Mouse (Mus musculus) forebrain, embryonic 10.5 days (tissue): ENCODE measurements at regions not wholly inside any gene's neighbourhood (a gene's known extent, or its start where the extent isn't known, plus 50 kb on each side); places are given as distances from the start of the nearest gene placed in this dataset.
"Not testable (repeated sequence)": the region's sequence is repeated elsewhere in the genome, so short reads cannot be mapped to it uniquely, and the experiment has no call there.

Experiments used
- DNase-seq: peaks from one replicate; pipeline ENCODE4 v3.0.0-alpha.2; 2017; ENCODE audit warnings: low spot score; ENCODE audit errors: extremely low spot score
- H3K27ac ChIP-seq: fragments of 300-500 bp; sonication (generic); 2 replicates; pipeline ENCODE4 v1.5.1; 2016; ENCODE audit warnings: mild to moderate bottlenecking
- H3K27me3 ChIP-seq: fragments of 300-500 bp; sonication (generic); 2 replicates; pipeline ENCODE4 v1.6.1; 2016; ENCODE audit warnings: mild to moderate bottlenecking; ENCODE audit not compliant: poor library complexity, severe bottlenecking
- H3K36me3 ChIP-seq: fragments of 300-500 bp; sonication (generic); replicated peaks from 2 replicates; pipeline ENCODE4 v1.6.1; 2016; ENCODE audit warnings: mild to moderate bottlenecking, moderate library complexity
- H3K4me1 ChIP-seq: fragments of 300-500 bp; sonication (generic); 2 replicates; pipeline ENCODE4 v1.6.1; 2016
- H3K4me3 ChIP-seq: fragments of 300-500 bp; sonication (generic); 2 replicates; pipeline ENCODE4 v1.5.1; 2016; ENCODE audit warnings: mild to moderate bottlenecking, moderate library complexity
- H3K9me3 ChIP-seq: fragments of 300-500 bp; sonication (generic); 2 replicates; pipeline ENCODE4 v1.6.1; 2016; ENCODE audit warnings: mild to moderate bottlenecking, moderate library complexity
- WGBS: fragments of 180-500 bp; shearing (Covaris S2); methylation state at CpG from one replicate; pipeline ENCODE4 v1.1.7; 2016; 5-methylcytosine and 5-hydroxymethylcytosine counted together

DNA sequence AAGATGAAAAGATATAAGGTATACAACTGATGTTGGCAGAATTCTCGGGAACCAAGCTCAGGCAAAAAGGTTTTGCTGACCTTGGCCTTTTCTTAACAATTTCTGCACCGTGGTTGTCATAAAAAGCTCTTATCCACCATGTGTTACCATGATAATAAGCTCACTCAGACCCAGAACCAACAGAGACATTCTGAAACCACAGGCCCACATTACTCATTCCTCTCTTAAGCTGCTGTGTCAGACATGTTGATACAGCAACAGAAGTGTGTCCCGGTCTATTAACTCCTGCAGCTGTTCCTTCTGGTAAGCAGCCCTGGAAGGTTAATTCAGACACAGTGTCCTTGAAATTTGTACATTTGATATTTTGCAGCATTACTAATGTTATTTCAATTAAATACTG, 167.9 kb downstream of the Car2 start:
- WGBS = 88% methylated on average over 3 of the region's 3 CpGs
- H3K4me1 ChIP-seq = no peaks in the 10 kb centered on the region
- H3K27me3 ChIP-seq = no peaks in the 10 kb centered on the region
- no peak overlapping the region for H3K4me3 ChIP-seq
- no peak for DNase-seq
- no peaks in the 10 kb centered on the region for H3K36me3 ChIP-seq
- H3K9me3 ChIP-seq = peaks cover 15% of the 10 kb centered on the region
- H3K27ac ChIP-seq = no peak overlapping the region

DNA sequence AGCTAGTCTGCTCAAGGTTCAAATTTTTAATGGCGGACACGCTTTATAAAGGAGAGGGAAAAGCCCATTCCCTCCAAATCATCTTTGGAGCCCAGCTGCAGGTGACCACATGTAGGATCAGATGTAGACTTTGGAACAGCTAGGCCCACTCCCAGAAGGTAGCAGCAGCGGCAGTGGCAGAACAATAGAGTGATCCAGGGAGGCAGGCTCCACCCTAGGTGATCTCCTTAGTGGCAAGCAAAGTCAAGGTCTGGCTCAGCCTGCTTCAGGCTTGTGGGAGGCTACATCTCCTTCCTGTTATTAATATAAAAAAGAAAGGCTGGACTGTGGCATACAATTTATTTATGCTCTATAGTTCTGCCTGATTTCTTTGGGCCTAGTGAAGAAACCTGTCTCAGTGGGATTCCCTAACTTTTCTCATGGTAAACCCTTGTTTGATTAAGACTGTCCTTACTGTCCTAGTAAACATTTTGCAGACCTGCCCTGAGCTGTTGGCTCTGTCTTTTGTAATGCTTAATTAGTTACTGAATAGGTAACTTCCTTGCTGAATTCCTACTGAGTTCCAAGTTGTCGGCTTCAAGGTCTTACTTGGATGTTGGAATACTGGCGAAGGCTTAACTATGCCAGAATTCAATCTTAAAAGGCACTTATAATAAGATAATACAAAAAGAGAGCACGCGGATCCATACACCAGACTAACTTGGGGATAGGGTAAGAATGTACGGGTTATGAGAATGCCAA, 169.6 kb downstream of the Car2 start:
- not testable (repeated sequence) for H3K4me1 ChIP-seq
- WGBS = 92% methylated on average over 8 of the region's 8 CpGs

DNA sequence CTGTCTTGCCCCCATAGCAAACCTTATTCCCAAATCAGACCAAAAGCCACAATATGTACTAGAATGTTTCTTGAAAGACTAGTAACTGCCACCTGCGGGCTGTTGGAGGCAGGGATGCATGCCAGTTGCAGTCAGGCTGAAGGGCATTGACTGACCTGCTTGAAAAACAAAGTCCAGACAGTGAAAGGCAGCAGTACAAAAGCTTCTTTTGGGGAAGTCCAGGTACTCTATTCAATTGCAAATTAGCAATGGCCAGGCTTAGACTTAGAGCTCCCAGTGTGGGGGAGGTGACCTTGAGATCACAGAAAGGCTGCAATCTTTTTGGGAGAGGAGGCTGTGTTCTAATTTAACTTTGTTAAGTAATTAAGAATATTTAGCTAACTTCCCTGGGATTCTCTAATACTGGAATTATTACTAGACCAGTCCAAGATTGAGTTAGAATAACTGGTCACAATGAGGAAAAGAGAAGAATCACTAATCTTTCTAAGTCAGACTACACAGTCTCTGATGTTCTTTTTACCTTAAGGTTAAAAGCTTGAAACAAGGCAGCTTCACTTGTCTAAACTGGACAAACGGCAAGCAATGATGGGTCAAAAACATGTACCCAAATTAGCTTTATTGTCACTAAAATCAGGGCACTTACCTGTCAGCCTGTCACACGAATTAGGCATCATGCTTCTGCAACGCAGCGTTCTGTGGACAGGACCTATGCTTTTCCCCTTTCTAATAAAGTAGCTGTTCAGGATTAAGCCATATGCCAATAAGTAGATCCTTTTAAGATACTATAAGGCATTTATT, 170.9 kb downstream of the Car2 start:
- not testable (repeated sequence) for H3K36me3 ChIP-seq, H3K4me1 ChIP-seq, H3K4me3 ChIP-seq, H3K27ac ChIP-seq, DNase-seq, H3K27me3 ChIP-seq
- 86% methylated on average over 5 of the region's 5 CpGs for WGBS
- H3K9me3 ChIP-seq = peaks cover 19% of the 10 kb centered on the region

More for the DNA sequence above, 169.6 kb downstream of the Car2 start:
- peaks cover 19% of the 10 kb centered on the region for H3K9me3 ChIP-seq
- not testable (repeated sequence) for H3K27me3 ChIP-seq, H3K4me3 ChIP-seq, H3K27ac ChIP-seq, H3K36me3 ChIP-seq, DNase-seq

DNA sequence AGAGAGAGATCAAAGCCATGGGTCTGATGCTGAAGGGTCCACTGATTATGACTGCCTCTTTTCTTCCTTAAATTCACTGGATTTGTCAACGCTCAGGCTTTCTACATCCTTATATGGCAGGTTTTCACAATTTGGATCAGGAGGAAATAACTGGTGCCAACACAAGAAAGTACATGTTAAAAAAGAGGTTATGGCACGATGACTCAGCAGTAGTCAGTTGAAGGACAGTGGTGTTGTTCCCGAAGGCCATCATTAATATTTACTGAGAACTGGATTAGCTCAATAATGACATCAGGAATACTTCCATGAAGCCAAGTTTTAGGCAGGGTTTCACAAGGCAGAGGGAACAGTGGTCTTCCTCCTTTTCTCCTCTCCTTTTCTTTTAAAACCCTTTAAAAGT, 179.6 kb downstream of the Car2 start:
- H3K27me3 ChIP-seq = no peaks in the 10 kb centered on the region
- H3K36me3 ChIP-seq = no peaks in the 10 kb centered on the region
- no peak overlapping the region for H3K4me3 ChIP-seq
- no peak for DNase-seq
- H3K4me1 ChIP-seq = no peaks in the 10 kb centered on the region
- no peak overlapping the region for H3K27ac ChIP-seq
- no peaks in the 10 kb centered on the region for H3K9me3 ChIP-seq
- WGBS = 92% methylated on average over 3 of the region's 3 CpGs

DNA sequence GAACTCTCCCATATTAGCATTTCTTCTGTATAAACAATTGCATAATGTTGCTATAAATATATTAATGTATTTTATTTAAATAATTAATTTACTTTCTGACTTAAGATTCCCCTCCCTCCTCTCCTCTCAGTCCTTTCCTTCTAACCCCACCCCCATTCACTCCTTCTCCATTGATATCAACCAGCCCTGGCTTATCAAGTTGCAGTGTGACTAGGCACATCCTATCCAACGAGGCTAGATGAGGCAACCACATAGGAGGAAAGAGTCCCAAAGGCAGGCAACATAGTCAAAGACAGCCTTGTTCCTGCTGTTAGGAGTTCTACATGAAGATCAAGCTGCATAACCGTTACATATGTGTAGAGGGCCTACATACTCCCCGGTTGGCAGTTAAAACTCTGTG, 182.2 kb downstream of the Car2 start:
- H3K27ac ChIP-seq = no peak overlapping the region
- H3K4me3 ChIP-seq = no peak overlapping the region
- no peak for DNase-seq
- H3K36me3 ChIP-seq = no peaks in the 10 kb centered on the region
- 84% methylated on average over 3 of the region's 3 CpGs for WGBS
- H3K9me3 ChIP-seq = no peaks in the 10 kb centered on the region
- no peaks in the 10 kb centered on the region for H3K27me3 ChIP-seq
- no peaks in the 10 kb centered on the region for H3K4me1 ChIP-seq

DNA sequence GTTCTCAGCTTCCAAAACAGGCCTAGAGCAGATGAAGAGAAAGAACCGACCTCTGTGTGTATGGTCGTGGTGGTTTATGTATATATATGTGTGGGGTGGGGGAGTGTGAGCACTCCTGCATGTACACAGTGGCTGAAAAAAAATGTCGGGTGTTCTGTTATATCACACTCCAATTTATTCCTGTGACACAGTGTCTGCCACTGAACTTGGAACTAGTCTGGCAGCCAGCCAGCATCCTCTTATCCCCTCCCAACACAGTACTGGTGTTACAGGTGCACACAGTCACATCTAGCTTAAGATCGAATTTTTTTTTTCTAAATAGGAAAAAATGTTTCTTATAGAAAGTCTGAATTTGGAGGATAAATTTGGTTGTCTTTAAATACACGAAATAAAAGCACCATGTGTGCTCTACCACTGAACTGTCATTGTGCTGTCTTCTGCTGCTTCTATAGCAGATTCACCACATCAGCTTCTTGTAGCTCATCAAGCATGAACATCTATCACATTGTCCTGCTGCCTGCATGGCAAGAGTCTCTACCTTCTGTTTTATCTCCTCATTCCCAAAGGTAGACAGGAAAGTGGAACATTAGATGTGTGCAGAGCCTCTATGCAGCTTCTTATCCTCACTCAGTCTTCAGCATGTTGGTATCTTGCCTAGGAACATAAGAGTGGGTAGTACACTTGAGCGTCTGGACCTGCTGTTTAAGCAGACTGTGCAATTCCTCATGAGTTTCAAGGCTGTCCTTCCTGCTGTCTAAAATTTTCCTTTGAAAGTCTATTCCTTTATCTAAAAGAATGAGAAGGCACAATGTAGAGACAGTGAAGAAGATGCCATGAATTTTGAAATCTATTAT, 185.2 kb downstream of the Car2 start:
- no peak for DNase-seq
- Histone ChIP-seq H3K4me3 (no peak overlapping the region), H3K4me1 (no peaks in the 10 kb centered on the region), H3K27ac (no peak overlapping the region), H3K9me3 (no peaks in the 10 kb centered on the region), H3K36me3 (no peaks in the 10 kb centered on the region), H3K27me3 (no peaks in the 10 kb centered on the region)
- 84% methylated on average over 6 of the region's 6 CpGs for WGBS

DNA sequence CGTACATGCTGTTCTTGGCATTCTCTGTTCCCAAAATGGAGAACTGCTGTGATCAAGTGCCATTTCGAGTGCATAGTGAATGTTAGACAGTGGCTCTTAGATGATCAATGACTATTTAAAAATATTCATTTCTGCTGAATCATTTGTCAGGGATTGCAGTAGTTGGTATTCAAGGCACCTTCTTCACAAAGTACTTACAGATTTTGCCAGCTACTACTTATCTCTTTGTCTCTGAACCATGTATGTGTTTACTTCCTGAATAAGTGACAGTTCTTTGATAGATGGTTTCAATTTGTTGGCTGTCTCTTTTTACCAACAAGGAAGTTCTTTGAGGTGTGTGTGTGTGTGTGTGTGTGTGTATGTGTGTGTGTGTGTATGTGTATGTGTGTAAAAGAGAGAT, 187.3 kb downstream of the Car2 start:
- no peaks in the 10 kb centered on the region for H3K9me3 ChIP-seq
- H3K4me3 ChIP-seq = no peak overlapping the region
- no peaks in the 10 kb centered on the region for H3K27me3 ChIP-seq
- H3K27ac ChIP-seq = no peak overlapping the region
- WGBS = 83% methylated on average over 2 of the region's 2 CpGs
- no peak for DNase-seq
- no peaks in the 10 kb centered on the region for H3K4me1 ChIP-seq
- no peaks in the 10 kb centered on the region for H3K36me3 ChIP-seq

DNA sequence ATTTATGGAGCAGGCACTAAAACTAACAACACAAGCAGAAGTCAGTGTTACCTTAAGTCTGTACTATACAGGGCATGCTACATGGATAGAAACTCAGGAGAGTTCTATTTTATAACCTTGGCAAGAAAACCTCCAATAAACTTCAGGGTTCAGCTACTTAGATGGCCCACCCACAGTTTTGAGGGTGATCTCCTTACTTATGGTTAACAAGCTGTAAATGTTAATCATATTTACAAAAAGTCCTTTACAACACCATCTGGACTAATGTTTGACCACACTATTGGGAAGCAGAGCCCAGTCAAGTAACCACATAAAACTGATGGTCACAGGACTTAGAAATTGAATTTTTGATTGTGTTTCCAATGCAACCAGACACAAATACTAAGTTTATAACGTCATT, 187.8 kb downstream of the Car2 start:
- no peaks in the 10 kb centered on the region for H3K36me3 ChIP-seq
- DNase-seq = no peak
- no peaks in the 10 kb centered on the region for H3K4me1 ChIP-seq
- WGBS = 72% methylated on average over 1 of the region's 1 CpGs
- H3K9me3 ChIP-seq = no peaks in the 10 kb centered on the region
- H3K27me3 ChIP-seq = no peaks in the 10 kb centered on the region
- H3K4me3 ChIP-seq = no peak overlapping the region
- H3K27ac ChIP-seq = no peak overlapping the region

DNA sequence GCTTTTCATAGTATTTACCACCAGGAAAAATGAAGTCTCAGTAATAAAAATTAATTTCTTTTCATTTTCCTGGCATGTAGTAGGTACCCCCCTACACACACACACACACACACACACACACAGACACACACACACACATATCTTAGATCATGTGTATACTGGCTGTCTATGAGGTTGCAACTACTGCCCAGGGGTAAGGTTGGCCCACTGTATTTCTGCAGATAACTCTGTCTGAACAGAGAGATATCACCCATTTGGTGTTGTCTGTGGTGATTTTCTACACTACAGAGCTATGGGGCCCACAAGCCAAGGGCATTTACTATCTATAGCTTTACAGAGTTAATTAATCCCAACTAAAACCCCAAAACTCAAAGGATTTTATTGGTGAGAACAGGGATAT, 188.9 kb downstream of the Car2 start:
- Histone ChIP-seq H3K4me1 (no peaks in the 10 kb centered on the region), H3K9me3 (no peaks in the 10 kb centered on the region), H3K27me3 (no peaks in the 10 kb centered on the region), H3K4me3 (no peak overlapping the region), H3K27ac (no peak overlapping the region), H3K36me3 (no peaks in the 10 kb centered on the region)
- no peak for DNase-seq

DNA sequence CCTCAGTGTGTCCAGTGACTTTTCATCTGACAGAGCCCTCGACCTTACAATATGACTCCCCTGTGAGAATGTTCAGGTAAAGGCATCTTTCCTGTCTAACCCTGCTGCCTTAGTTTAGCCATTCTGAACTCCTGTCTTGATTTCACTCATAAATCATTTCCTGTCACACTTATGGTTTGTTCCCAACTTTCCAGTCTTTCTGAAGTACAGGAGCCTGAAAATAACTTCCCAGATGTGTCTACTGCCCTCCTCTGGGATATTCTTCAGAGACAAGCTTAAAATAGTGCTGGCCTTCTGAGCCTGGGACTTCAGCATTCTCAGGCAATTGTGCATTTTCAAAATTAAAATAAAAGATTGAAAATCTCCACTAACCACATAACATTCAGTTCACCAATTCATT, 204.1 kb downstream of the Car2 start:
- no peak for DNase-seq
- WGBS = 76% methylated on average over 1 of the region's 1 CpGs
- Histone ChIP-seq H3K36me3 (no peaks in the 10 kb centered on the region), H3K9me3 (no peaks in the 10 kb centered on the region), H3K27ac (no peak overlapping the region), H3K4me1 (no peaks in the 10 kb centered on the region), H3K4me3 (no peak overlapping the region), H3K27me3 (no peaks in the 10 kb centered on the region)

DNA sequence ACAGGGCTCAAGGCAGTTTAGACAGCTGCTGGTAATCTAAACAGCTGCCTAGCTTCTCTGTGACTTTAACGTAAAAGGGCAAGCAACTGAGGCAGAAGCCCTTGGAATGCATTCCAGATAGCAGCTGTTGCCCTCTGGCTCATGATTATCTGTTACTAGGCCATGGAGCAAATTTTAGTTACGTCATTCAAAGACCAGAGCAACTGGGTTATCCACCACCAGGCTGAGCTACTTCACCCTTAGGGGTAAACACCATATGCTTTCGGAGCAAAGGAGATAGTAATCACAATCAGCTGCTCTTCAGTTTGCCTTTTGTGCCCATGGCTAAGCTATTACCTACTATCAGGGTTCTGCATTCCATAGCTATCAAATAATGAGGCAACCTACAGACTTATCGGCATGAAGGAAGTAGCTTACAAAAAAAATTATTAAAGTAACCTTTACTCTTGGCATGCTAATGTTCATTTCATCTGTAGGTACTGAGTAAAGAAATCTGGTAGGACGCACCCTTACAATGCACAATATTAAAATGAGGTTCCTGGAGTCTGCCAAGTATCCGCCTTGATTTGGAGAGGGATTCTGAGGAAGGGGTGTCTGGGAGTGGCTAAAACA, 212.2 kb downstream of the Car2 start:
- WGBS = 64% methylated on average over 6 of the region's 6 CpGs
- H3K4me3 ChIP-seq = no peak overlapping the region
- no peak overlapping the region for H3K27ac ChIP-seq
- no peaks in the 10 kb centered on the region for H3K4me1 ChIP-seq
- H3K9me3 ChIP-seq = no peaks in the 10 kb centered on the region
- H3K27me3 ChIP-seq = no peaks in the 10 kb centered on the region
- no peaks in the 10 kb centered on the region for H3K36me3 ChIP-seq
- DNase-seq = no peak

DNA sequence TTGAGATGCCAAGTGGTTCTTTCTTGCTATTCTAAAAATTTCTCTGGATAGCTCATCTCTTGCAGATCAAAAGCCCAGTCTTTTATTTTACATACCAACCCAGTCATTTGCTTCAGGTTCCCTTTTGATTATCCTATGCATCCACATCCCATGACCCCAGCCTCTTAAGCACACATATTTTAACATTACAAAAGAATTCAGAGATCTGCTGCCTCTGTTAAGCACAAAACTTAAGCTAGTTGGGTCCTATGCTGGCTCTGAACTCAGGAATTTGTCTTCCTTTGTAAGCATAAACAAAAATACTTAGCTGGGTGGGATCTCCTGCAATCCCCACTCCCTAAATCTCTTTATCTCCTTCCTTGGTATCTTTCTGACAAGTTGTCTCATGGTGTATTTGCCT, 212.9 kb downstream of the Car2 start:
- Histone ChIP-seq H3K4me1 (no peaks in the 10 kb centered on the region), H3K27me3 (no peaks in the 10 kb centered on the region), H3K27ac (no peak overlapping the region), H3K36me3 (no peaks in the 10 kb centered on the region), H3K9me3 (no peaks in the 10 kb centered on the region), H3K4me3 (no peak overlapping the region)
- DNase-seq = no peak
